Mouse (Mus musculus) heart, postnatal 0 days (tissue): ENCODE data around the gene Rhag. TPM values are rescaled to one million over a fixed set of nuclear protein-coding genes. Genes with fewer than 3 reads are reported as not detected.
A peak's percentile ranks its signal among the peaks of the same experiment; 100 is the strongest.

ENCODE experiments used
- ATAC-seq: fragments of 200-750 bp; cut with Nextera tagmentation; 2 replicates; pipeline ENCODE4 v1.8.0; 2017; ENCODE audit warnings: low read depth, moderate number of reproducible peaks, moderate library complexity; ENCODE audit not compliant: insufficient read depth
- DNase-seq: peaks from one replicate; pipeline ENCODE4 v3.0.0-alpha.2; 2016; ENCODE audit warnings: low spot score
- H3K27ac ChIP-seq: fragments of 300-500 bp; sonication (generic); 2 replicates; pipeline ENCODE4 v1.5.1; 2014; ENCODE audit warnings: low read depth, mild to moderate bottlenecking
- H3K27me3 ChIP-seq: fragments of 300-500 bp; sonication (generic); 2 replicates; pipeline ENCODE4 v1.6.1; 2014; ENCODE audit warnings: low read length, mixed read lengths; ENCODE audit not compliant: control insufficient read depth, insufficient read depth
- H3K36me3 ChIP-seq: fragments of 300-500 bp; sonication (generic); replicated peaks from 2 replicates; pipeline ENCODE4 v1.6.1; 2014; ENCODE audit warnings: low read length, mixed read lengths; ENCODE audit not compliant: control insufficient read depth, insufficient read depth
- H3K4me1 ChIP-seq: fragments of 300-500 bp; sonication (generic); 2 replicates; pipeline ENCODE4 v1.6.1; 2014; ENCODE audit warnings: antibody characterized with exemption; ENCODE audit not compliant: control insufficient read depth, insufficient read depth
- H3K4me2 ChIP-seq: fragments of 300-500 bp; sonication (generic); 2 replicates; pipeline ENCODE4 v1.6.1; 2014; ENCODE audit warnings: low read depth, mild to moderate bottlenecking, low read length, moderate library complexity
- H3K4me3 ChIP-seq: fragments of 300-500 bp; sonication (generic); 2 replicates; pipeline ENCODE4 v1.5.1; 2014; ENCODE audit warnings: low read depth, low read length
- H3K9ac ChIP-seq: fragments of 300-500 bp; sonication (generic); replicated peaks from 2 replicates; pipeline ENCODE4 v1.6.1; 2014; ENCODE audit warnings: low read depth, low read length, mixed read lengths
- H3K9me3 ChIP-seq: fragments of 300-500 bp; sonication (generic); replicated peaks from 2 replicates; pipeline ENCODE4 v1.6.1; 2016; ENCODE audit warnings: low read length; ENCODE audit not compliant: control insufficient read depth
- CTCF ChIP-seq: IDR thresholded peaks from 2 replicates; pipeline ENCODE4 v1.5.1; 2016; ENCODE audit warnings: antibody characterized with exemption, control low read depth, low read depth
- EP300 ChIP-seq: IDR thresholded peaks from 2 replicates; pipeline ENCODE4 v1.6.1; 2016; ENCODE audit warnings: antibody characterized with exemption, low read depth
- WGBS: fragments of 180-500 bp; shearing (Covaris S2); extraction: QIAGEN DNeasy Blood & Tissue Kit; methylation state at CpG from one replicate; pipeline ENCODE4 v1.1.7; 2014; 5-methylcytosine and 5-hydroxymethylcytosine counted together
- polyA plus RNA-seq: library from polyadenylated mRNA; unstranded; fragments of >200 nt; fragmentation: Nextera tagmentation; extraction: Ambion mirVana; gene quantifications from 2 replicates; pipeline ENCODE4 v1.2.1, GENCODE M21; 2015
- total RNA-seq: library from RNA; depleted of rRNA; stranded (reverse); fragments of >200 nt; gene quantifications from 2 replicates; pipeline ENCODE4 v1.2.3, GENCODE M21; 2014; ENCODE audit warnings: low replicate concordance

Rhag gene
- total and polyA plus RNA-seq, 2 experiments from 2014 or later = 0.34 TPM; not detected in 1

DNA sequence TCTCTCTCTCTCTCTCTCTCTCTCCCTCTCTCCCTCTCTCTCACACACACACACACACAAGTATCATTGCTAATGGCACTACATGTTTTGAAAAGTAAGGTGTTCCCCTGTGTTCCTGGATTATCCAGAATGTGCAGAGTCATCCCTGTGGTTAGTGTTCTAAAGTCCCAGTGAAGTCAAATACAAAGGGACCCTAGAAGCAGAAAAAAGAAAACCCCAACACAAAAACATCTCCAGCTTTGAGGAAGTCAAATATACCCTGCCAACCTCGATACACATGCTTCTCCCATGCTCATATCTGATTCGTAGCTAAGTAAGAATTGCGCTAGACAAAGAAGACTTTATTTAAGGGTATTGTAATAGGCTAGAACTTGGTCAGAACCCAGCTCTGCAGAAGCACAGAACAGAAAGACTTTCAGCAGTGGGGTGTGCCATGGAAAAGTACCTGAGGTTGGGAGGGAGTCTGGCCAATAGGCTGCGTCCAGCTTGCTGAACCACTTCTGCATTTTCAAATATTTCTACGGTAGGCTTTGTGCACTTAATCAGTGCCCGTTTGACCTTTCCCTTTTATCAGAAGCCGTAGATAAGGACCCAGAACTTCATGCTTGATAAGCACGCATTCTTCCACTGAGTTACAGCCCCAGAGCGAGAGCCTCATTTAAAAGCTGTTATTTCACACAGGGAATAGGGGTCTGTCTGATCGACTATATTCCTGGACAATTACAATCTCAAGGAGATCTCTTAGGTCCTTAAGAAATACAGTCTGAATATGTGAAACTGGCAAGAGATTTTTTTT is 58.2 kb downstream of the Rhag start:
- WGBS = 7% methylated on average over 10 of the region's 10 CpGs
- Histone ChIP-seq H3K36me3 (no peaks in the 10 kb centered on the region), H3K4me3 (no peak overlapping the region), H3K27ac (no peak overlapping the region), H3K4me2 (peak overlapping the region; percentile 41), H3K27me3 (no peaks in the 10 kb centered on the region), H3K9ac (no peak overlapping the region), H3K9me3 (no peaks in the 10 kb centered on the region), H3K4me1 (no peaks in the 10 kb centered on the region)
- TF ChIP-seq CTCF = no peak
- TF ChIP-seq EP300 = no peak
- no peak for ATAC-seq
- no peak for DNase-seq

- Histone ChIP-seq H3K27ac (no peak overlapping the region), H3K4me3 (no peak overlapping the region), H3K4me1 (peaks cover 5% of the 10 kb centered on the region; the same call in 1 of the 2 replicates), H3K4me2 (no peak overlapping the region), H3K9me3 (no peaks in the 10 kb centered on the region), H3K9ac (no peak overlapping the region), H3K27me3 (no peaks in the 10 kb centered on the region), H3K36me3 (0 out of 2 replicates have a peak, but pooled peaks cover 12% of the 10 kb centered on the region)
- DNase-seq (no peak), ATAC-seq (no peak)
- TF ChIP-seq CTCF (no peak), EP300 (no peak)
- WGBS = 95% methylated on average over 6 of the region's 6 CpGs
These were observed 61.7 kb downstream of the Rhag start for GRCm38 (mm10) chr17:40872626-40873025.

DNA sequence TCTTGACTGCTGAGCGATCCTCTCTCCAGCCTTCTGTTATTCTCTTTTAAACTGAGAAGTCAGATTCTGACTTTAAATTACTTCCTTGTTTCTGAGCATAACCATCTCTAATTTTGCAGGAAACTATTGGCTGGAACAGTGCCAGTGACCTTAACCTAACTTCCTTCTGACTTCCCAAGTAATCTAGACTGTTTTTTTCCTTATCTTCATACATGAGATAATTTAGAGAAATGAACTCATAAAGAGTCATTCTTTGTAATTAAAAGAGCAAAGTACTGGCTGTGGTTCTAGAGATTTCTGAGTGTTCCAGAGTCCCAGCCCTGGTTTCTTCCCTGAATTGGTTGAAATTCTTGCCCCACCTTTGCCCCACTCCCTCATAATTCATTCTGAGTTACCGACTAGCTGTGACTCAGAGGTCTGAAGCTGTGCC is 62.7 kb downstream of the Rhag start:
- ATAC-seq = no peak
- Histone ChIP-seq H3K4me3 (no peak overlapping the region), H3K27ac (no peak overlapping the region), H3K9me3 (no peaks in the 10 kb centered on the region), H3K9ac (no peak overlapping the region), H3K36me3 (0 out of 2 replicates have a peak, but pooled peaks cover 12% of the 10 kb centered on the region), H3K27me3 (no peaks in the 10 kb centered on the region), H3K4me1 (peaks cover 14% of the 10 kb centered on the region; the same call in 1 of the 2 replicates), H3K4me2 (no peak overlapping the region)
- DNase-seq = no peak
- TF ChIP-seq CTCF = no peak
- no peak for TF ChIP-seq EP300
- 36% methylated on average over 2 of the region's 2 CpGs for WGBS

GRCm38 (mm10) chr17:40874701-40875100 is 63.8 kb downstream of the Rhag start:
- Histone ChIP-seq H3K36me3 (0 out of 2 replicates have a peak, but pooled peaks cover 12% of the 10 kb centered on the region), H3K27ac (no peak overlapping the region), H3K4me3 (no peak overlapping the region), H3K4me2 (no peak overlapping the region), H3K9ac (no peak overlapping the region), H3K9me3 (no peaks in the 10 kb centered on the region), H3K4me1 (peaks cover 19% of the 10 kb centered on the region; the same call in 1 of the 2 replicates), H3K27me3 (no peaks in the 10 kb centered on the region)
- TF ChIP-seq EP300 (no peak), CTCF (no peak)
- no peak for DNase-seq
- ATAC-seq = no peak
- 71% methylated on average over 3 of the region's 3 CpGs for WGBS

DNA sequence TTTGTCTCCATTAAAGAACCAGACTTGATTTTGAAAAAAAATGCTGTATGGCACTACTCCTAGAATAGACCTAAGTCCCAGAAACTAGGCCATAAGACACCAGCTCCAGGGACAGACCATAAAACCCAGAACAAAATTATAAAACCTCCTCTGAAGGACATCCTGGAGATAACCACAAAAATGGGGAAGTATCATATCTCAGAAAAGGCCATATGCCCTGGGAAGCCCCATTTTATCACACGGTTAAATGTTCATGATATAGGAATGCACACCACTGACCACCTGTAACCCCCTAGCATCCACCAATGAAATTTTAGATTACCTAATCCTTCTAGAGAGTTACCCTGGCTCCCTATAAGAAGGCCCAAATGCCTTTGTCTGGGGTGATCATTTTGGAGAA is 64.6 kb downstream of the Rhag start:
- 78% methylated on average over 1 of the region's 1 CpGs for WGBS
- H3K9me3 ChIP-seq = no peaks in the 10 kb centered on the region
- no peak for ATAC-seq

More for the DNA sequence above, 64.6 kb downstream of the Rhag start:
- Histone ChIP-seq H3K27me3 (no peaks in the 10 kb centered on the region), H3K4me3 (no peak overlapping the region), H3K4me2 (no peak overlapping the region), H3K4me1 (peaks cover 19% of the 10 kb centered on the region; the same call in 1 of the 2 replicates), H3K9ac (no peak overlapping the region), H3K36me3 (0 out of 2 replicates have a peak, but pooled peaks cover 12% of the 10 kb centered on the region), H3K27ac (no peak overlapping the region)
- DNase-seq = no peak
- TF ChIP-seq EP300 = no peak
- no peak for TF ChIP-seq CTCF
